Mouse (Mus musculus) spleen, adult 2 months (tissue): ENCODE measurements around the gene Dagla.

ENCODE experiments used
- CTCF ChIP-seq: fragments of 200-500 bp; IDR thresholded peaks from 2 replicates; pipeline ENCODE4 v1.5.1; 2011; ENCODE audit warnings: mild to moderate bottlenecking, inconsistent platforms; ENCODE audit not compliant: insufficient read depth, insufficient read length, insufficient replicate concordance; ENCODE audit errors: extremely low read depth
- POLR2A ChIP-seq: fragments of 200-500 bp; IDR thresholded peaks from 2 replicates; pipeline ENCODE4 v1.6.1; 2011; ENCODE audit warnings: low read depth, low read length, inconsistent platforms

DNA sequence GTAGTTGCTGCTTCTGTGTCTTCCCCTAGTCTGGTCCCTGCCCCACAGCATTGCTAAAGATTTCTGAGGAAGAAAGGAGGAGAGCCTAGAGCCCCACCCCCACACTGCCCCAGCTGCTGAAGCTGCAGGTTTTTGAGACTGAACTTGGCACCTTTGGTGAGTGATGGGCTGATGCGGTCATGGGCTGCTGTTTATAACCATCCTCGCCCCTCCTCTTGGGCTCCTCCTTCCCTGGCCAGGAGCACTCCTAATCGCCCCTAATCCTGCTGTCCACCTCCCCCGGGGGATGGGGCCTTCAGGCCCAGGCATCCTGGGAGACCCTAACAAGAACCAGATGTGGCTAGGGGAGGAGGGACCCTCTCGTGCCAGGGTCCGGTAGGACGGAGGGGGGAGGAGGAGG is 73.7 kb downstream of the Dagla start:
- TF ChIP-seq CTCF = no peak
- TF ChIP-seq POLR2A = no peak
